Mouse (Mus musculus) c-Kit-positive CD71-positive TER-119-positive erythroid progenitor cells, embryonic 14.5 days (primary cell): Measurements from ENCODE around the gene Apoa2.
"Not testable (repeated sequence)": the region's sequence is repeated elsewhere in the genome, so short reads cannot be mapped to it uniquely, and the experiment has no call there.

Source experiments
- DNase-seq: peaks from one replicate; pipeline ENCODE4 v3.0.0-alpha.2; 2013; ENCODE audit warnings: low spot score

The Apoa2 gene

DNA sequence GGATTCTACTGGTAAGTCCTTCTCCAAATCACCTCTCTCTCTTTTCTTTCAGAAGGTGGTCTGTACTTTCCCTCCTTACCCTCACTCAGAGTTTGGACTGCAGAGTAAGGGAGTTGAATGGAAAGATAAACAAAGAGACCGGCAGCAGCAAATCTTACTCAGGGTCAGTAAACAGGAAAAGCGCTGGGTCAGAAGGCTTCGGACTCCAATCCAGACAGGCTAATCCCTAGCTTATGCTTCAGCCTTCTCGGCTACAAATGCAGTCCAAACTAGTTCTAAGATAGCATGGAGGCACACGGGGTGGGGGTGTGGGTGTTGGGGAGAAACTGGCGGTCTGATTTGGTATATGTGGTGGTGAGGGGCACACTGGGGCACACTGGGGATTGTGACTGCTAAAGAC is 12.6 kb downstream of the Apoa2 start:
- no peak for DNase-seq

DNA sequence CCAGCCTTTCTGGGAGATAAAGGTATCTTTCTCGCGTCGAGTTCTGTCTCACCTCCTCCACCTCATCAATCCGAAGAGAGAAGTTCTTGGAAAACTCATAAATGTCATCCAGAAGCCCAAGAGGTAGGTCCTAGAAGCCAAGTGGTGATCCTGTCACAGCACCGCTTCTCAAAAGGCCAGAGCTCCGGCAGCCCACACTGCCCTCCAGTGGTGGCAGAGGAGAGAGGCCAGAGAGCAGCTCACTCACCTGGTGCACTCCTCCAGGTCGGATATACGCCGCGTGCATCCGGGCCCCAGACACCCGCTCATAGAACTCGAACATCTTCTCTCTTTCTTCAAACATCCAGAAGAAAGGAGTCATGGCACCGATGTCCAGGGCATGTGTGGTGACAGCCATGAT is 13.6 kb downstream of the Apoa2 start:
- DNase-seq, result peak; percentile 54

DNA sequence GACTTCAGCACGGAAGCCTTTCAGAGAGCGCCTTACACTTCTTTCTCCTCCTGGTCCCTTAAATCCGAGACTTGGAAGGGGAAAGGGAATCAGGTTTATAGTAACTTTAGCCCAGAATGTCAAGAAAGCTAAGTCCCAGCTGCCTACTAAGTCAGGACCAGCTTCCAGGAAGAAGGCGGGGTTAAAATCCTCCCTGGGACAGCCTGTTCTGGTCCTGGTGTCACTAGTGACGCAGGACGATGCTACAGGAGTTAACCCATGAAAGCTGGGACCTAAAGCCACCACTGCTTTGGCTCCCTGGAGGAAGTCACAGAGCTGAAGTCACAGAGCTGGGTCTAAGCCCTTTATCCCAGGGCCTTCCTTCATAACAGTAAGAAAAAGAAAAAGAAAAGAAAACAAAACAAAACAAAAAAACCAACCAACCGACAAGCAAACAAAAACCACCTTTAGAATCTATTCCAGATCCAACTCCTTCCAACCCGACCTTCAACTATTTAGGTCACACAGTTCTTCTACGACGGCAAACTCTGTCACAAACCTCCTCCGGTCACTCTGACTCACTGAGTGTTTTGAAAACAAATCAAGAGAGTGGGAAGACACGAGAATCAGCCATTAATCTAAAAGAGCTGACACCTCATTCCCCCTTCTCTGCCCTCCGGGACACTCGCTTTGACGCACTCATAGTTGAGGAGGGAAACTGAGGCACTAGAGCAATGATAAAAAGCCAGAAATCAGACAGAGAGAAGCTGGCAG is 15.3 kb downstream of the Apoa2 start:
- no peak for DNase-seq

DNA sequence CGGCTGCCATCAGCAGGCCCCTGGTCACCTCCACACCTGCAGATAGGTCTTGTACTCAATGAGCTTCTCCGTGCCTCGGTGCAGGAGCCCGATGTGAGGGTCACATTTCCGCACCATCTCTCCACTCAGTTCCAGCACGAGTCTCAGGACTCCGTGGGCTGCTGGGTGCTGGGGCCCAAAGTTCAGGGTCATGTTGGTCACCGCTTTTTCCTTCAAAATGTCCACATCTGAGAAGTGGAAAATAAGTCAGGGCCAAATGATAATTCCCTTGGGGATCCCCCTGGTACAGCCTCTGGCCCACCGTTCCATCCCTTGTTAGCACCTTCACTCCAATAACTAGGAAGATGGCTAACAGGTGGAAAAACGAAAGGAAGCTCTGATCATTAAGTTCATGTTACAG is 16.1 kb downstream of the Apoa2 start:
- no peak for DNase-seq

DNA sequence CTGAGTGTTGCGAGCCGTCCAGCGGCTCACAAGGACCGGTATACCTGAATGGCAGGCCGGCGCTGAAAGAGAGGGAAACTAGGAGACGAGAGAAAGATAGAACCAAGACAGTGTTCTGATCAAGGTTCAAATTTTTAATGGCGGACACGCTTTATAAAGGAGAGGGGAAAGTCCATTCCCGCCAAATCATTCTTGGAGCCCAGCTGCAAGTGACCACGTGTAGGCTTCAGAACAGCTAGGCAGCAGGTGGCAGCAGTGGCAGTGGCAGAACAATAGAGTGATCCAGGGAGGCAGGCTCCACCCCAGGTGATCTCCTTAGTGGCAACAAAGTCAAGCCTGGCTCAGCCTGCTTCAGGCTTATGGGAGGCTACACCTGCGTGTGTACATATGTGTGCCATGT is 17.1 kb downstream of the Apoa2 start:
- not testable (repeated sequence) for DNase-seq

DNA sequence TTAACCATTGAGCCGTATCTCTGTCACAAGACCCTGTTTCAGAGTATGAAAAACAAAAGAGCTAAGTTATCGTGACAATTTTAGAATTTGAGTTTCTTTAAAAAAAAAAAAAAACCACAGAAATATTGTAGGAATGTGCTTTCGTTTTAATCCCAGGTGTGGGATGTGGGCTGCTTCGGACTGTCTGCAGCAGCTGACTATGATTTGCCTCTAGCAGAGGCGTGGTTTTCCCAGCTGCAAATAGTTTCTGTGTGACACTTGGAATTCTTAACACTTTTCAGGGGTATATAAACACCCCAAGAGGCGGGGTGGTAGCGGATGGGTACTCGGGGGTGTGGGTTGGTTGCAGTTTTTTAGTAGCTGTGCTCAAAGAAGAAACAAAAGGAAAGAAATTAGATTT is 20.5 kb downstream of the Apoa2 start:
- no peak for DNase-seq

DNA sequence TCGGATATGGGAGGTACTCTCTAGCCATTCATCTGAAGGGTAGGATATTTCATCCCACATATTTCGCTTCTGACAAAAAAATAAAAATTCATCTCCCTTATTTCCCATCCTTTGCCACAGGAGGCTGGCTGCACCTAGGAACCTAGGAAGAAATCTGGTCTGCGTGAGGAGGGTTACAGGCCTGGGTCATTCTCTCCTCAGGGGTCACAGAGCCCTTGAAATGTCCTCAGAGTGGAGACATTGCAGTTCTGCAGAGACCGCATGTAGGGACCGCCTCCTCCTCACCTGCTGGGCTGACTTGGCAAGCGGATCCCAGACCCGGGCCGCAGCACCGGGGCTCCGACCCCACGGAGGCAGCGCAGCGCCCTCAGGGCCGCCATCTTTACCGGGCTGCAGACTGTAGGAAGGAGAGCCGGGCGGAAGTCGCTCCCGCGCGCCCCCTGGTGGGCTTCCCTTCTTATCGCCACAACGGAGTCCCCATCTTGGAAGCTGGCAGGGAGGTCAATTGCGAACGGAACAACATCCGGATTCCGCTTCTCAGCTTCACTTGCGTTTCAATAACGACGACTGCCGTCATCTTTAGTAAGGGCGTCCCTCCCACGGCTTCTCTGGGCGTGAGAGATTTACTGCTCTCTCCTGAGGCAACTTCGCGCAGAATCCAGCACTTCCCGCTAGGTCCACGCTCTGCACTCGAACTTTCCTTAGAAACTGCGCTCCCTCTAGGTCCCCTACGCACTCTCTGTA is 22.0 kb downstream of the Apoa2 start:
- DNase-seq, result peak; percentile 97

DNA sequence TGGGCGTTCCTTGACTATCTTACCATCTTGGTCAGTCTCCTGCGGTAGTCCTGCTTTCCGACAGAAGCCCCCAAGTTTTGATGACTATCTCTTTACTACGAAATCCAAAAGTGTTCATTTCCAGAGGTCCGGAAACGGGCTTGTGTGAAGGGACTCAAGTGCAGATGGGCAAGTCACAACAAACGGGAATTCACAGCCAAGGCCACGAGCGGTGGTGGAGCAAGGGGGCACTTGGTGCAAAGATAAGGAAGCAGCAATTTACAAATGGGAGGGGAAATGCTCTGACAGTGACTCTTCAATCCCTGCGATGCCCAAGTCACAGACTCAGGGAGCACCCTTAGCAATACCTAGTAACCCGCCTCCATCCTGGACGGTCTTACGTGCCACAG is 22.6 kb downstream of the Apoa2 start:
- DNase-seq, result no peak

DNA sequence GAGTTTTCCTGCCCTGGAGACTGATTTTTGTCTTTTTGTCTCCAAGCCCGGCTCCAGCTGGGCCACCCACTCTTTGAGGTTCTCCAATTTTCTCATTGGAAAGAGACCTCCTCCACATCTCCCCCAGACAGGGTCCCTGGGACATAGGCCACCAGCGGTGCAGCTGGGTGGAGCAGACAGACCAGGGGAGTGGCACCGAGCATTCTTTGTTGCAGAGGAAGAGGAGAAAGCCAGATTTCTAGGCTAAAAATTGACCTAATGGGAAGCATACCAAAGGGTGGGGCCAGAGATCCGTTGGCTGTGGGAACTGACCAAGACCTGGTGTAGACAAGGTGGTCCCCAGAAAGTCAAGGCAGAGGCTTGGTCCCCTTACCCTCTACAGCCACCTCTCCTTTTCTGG is 23.1 kb downstream of the Apoa2 start:
- DNase-seq, result no peak

DNA sequence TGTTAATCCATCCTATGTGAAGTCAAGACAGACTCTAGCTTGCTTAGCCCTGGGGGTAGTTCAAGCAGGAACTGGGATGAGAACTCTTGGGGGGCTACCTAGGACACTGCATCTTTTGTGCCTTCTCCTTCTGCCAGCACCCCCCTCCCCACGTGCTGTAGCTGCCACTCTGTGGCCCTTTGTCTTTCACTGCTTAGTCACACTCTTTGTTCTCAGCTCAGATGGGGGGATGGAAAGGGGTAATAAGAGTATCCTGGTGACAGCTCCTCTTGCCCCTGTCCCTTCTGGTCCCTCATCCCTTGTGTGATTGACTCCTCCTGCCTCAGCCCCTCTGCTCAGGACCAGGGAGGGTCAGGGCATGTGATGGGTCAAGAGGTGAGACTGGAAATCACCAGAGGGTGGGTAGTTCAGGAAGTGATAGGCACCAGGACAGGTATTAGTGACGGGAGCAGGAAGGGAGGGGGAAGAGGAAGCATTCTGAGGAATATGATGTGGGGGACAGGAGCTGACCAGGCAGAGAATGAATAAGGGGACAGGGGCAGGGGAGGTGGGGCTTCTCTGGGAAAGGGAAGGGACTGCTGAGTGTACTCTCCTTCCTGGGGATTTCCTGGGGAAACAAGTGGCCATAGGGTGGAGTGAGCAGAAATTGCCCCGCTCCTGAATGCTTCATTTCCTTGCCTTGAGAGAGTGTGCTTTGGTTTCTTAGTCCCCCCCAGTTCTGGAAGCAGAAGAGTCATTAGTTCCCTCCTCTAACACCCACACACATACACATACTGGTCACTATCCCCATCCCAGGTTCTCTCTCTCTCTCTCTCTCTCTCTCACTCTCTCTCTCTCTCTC is 23.8 kb downstream of the Apoa2 start:
- no peak for DNase-seq

DNA sequence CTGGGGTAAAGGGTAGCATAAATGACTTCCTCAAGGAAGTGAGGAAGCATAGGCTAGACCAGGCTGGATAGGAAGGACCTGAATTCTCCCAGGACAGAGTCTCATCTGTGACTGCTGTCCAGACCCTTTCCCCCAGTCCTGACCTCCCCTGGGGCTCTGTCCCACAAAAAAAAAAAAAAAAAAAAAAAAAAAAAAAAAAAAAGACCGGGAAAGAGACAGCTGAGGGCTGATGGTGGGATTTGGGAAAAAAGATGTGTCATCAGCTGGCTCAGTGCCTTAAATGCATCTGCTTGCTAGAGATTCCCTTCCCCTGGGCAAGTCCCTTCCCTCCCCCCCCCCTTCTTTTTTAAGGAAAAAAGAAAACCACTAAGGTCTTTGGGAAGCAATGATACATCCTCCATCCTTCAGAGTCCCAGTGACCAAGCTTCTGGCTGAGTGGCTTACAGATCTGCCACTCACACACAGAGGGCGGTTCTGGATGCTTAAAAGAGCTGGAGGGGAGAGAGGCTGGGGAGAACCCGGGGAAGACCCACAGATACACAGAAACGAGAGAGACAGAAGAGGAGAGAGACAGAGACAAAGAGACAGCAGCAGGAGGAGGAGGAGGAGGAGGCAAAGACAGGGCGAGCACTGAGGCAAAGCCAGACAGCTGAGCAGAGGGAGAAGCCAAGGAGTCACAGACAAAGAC is 25.2 kb downstream of the Apoa2 start, which contains the start of gene Adamts4:
Adamts4 (plus strand) TSS at position 509 of the 688 bp plus-strand sequence.
- no peak for DNase-seq

DNA sequence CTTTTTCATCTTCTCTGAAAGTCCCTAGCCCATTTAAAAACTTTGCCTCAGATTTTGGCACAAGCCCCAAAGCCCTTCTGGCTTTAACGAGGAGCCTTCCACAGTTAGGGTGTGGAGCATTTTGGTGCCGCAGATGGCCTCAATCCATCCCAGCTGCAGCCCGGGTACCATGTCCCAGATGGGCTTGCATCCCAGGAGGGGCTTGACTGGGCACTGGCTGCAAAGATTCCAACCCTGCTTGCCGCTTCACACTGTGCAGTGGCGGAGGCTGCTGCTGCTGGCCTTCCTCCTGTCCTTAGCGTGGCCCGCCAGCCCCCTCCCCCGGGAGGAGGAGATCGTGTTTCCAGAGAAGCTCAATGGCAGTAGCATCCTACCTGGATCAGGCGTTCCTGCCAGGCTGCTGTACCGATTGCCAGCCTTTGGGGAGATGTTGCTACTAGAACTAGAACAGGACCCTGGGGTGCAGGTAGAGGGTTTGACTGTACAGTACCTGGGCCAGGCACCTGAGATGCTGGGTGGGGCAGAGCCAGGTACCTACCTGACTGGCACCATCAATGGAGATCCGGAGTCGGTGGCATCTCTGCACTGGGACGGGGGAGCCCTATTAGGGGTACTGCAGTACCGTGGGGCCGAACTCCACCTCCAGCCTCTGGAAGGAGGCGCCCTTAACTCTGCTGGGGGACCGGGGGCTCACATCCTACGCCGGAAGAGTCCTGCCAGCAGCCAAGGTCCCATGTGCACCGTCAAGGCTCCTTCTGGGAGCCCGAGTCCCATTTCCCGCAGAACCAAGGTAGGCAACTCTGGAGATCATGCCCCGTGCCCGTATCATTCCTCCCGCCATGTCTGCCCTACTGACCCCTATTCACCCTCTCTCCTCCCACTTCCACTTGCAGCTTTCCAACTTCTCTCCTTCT is 26.1 kb downstream of the Apoa2 start, which contains the start of gene Ndufs2:
Ndufs2 (minus strand) TSS at position 709 of the 914 bp plus-strand sequence.
- DNase-seq, result no peak

DNA sequence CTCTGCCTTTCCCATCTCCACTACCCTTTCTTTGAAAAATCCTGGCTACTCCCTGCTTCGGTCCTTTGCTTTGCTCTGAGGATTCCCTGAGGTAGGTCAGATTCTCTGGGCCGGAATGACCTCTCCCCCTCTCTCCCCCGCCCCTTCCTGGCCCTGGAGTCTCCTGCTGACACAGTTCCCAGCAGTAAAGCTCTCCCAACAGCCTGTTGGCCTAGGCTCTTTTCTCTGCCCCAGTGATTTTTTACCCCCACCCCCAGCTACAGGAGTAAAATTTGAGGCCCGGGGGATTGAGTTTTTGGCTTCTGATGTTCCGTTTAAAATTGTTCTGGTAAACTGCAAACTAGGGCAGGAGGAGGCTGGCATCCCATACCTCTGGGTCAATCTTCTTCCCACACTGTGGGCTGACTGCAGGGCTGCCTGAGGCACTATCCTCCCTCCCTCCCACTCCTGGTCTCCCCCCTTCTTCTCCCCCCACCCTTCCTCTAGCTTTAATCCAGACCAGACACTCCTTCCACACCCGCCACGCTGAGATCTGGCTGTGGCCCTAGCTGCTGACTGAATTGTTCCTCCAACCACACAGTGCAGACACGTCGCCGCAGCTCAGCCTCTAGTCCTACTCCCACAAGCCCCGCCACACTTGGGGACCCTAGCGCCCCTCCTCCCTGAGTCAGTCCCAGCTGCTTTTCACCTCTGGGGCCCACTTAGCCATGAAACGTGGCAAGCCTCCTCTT is 26.9 kb downstream of the Apoa2 start:
- DNase-seq, result no peak

DNA sequence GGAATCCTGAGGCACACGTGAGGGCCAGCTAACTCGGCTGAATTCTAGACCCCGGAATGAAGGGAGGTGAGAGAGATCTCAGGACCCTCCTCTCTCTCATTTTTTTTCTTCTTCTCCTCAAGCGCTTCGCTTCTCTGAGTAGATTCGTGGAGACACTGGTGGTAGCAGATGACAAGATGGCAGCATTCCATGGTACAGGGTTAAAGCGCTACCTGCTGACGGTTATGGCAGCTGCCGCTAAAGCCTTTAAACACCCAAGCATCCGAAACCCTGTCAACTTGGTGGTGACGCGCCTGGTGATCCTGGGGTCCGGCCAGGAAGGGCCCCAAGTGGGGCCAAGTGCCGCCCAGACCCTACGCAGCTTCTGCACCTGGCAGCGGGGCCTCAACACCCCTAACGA is 27.6 kb downstream of the Apoa2 start:
- no peak for DNase-seq

DNA sequence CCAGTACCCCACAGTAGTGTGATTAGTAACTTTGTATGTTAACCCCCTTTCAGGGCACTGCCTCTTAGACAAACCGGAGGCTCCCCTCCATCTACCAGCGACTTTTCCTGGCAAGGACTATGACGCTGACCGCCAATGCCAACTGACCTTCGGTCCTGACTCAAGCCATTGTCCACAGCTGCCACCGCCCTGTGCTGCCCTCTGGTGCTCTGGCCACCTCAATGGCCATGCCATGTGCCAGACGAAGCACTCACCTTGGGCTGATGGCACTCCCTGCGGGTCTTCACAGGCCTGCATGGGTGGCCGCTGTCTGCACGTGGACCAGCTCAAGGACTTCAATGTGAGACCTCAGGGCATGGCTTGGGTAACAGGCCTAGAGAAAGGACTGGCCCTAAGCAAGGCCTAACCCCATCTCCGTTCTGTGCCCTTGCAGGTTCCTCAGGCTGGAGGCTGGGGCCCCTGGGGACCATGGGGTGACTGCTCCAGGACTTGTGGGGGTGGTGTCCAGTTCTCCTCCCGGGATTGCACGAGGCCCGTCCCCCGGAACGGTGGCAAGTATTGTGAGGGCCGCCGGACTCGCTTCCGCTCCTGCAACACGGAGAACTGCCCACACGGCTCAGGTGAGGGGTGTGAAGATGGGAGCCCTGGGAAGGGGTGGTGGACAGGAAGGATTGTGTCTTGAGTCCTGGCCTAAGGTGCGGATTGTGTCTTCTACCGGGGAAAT is 31.4 kb downstream of the Apoa2 start:
- no peak for DNase-seq

DNA sequence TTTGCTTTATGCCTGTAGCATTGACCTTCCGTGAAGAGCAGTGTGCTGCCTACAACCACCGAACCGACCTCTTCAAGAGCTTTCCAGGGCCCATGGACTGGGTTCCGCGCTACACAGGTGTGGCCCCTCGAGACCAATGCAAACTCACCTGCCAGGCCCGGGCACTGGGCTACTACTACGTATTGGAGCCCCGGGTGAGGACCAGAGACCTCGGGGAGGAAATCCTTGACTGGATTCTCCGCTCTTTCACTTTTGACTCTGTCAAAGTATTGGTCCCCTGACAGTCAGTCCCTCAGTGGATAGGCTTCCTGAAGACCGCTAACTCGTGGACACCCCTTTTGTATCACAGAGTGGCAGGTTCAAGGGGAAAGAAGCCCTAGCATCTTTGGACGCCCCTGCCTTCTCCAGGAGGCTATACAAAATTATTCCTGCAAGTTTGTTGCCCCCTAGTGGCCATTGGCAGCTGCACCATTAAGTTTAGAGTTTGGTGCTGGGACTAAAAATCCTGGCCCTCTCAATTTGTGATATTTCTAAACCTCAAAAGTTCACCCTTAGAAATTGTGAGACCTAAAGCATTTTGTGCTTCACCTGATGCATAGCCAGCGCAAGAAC is 32.2 kb downstream of the Apoa2 start:
- peak; percentile 70 for DNase-seq

DNA sequence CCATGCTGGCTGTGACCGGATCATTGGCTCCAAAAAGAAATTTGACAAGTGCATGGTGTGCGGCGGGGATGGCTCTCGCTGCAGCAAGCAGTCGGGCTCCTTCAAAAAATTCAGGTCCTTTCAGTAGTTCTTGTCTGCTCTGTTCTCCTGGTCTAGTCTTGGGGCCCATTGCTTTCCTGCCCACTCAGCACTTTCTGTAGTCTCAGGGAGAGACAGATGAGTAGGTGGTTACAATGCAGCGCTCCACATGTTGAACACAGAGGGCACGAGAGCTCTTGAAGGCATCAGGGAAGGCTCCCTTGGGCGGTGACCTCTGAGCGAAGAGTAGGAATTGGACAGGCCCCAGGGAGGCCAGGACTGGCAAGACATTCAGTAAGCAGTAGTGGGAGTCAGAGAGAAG is 32.9 kb downstream of the Apoa2 start:
- DNase-seq, result no peak

DNA sequence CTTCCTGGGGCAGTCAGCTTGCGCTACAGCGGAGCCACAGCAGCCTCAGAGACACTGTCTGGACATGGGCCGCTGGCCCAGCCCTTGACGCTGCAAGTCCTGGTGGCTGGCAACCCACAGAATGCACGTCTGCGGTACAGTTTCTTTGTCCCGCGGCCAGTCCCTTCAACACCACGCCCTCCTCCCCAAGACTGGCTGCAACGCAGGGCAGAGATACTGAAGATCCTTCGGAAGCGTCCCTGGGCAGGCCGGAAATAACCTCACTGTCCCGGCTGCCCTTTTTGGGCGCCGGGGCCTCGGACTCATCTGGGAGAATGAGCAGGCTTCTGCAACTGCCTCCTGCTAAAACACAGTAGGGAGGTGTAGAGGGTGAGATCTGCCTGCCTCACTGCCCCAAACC is 34.1 kb downstream of the Apoa2 start:
- no peak for DNase-seq

DNA sequence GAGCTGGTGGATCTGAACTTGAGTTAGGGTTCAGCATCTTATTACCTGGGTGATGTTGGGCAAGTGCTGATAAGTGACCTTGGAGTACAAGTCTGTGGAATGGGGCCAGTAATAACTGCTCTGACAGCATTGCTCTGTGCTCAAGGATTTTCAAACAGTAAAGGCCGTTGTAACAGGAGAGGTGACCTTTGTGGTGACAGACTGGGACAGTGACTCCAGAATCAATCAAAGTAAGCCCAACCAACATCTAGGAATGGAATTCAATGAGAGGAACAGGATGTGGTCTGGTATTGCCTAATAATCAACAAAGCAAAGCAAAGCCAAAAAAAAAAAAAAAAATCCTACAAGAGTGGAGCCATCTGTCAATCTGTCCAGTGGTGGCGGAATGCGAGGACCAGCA is 35.5 kb downstream of the Apoa2 start:
- no peak for DNase-seq
